Mouse (Mus musculus): Measurements from ENCODE around the gene Crlf1.

- TF ChIP-seq CTCF (IDR thresholded peaks at IDR 0.05; ENCODE audit: low read depth) (no peak), EP300 (IDR thresholded peaks at IDR 0.05; ENCODE audit: low read depth) (no peak)
Observed at GRCm38 (mm10) chr8:70456996-70457395, 36.0 kb upstream of the Crlf1 start.

Data from liver, postnatal 0 days (tissue).